Comparison of ENCODE assay signal across 12 mouse cellular contexts in genomic region chrX:139665829-139666228, GRCm38 (mm10). TPM values are rescaled to one million over a fixed set of nuclear protein-coding genes. Genes with fewer than 3 reads are reported as not detected.
A peak's percentile ranks its signal among the peaks of the same experiment; 100 is the strongest.
DNase-seq lines count a peak whose midpoint lies in the region; ATAC-seq and TF ChIP-seq lines count a peak whose summit lies in the region.
"Had no signal": no experiment of that assay in that cellular context is flagged by ENCODE, and none has a peak within 500 bp of the region (broad histone marks: within the 10 kb centered on the region; RNA-seq: fewer than 3 reads in every experiment).

No protein-coding gene starts in this region.

- no peaks in the 10 kb centered on the region for H3K9me3 ChIP-seq in liver, embryonic 12.5 days (replicated peaks)
- H3K9me3 ChIP-seq in CH12.LX (replicated peaks; ENCODE audit: low read length), result no peaks in the 10 kb centered on the region
- H3K9me3 ChIP-seq: stomach, embryonic 15.5 days had no signal

- no peak overlapping the region for H3K4me3 ChIP-seq in gastrocnemius, adult 2 months
- H3K4me3 ChIP-seq in liver, adult 2 months (ENCODE audit: insufficient read depth, low read depth, low read length), result no peak overlapping the region
- H3K4me3 ChIP-seq in liver, embryonic 12.5 days, result no peak overlapping the region
- H3K4me3 ChIP-seq in CH12.LX (replicated peaks in 1 of 3; ENCODE audit: low read depth in 2 of 3, low read length in 2 of 3, poor library complexity in 1 of 3), result no peak overlapping the region
- H3K4me3 ChIP-seq: stomach, embryonic 15.5 days had no signal

- H3K9ac ChIP-seq in liver, adult 2 months (ENCODE audit: low read depth, low read length), result no peak overlapping the region
- H3K9ac ChIP-seq in liver, embryonic 12.5 days, result no peak overlapping the region
- H3K9ac ChIP-seq in CH12.LX (ENCODE audit: insufficient read depth, low read depth), result no peak overlapping the region
- H3K9ac ChIP-seq: stomach, embryonic 15.5 days had no signal

- TF ChIP-seq POLR2A in liver, adult 2 months (IDR thresholded peaks at IDR 0.05; ENCODE audit: extremely low read depth, insufficient read depth, low read length), result no peak
- no peak for TF ChIP-seq POLR2A in CH12.LX (IDR thresholded peaks at IDR 0.05; ENCODE audit: low read depth, low read length)

- H3K27ac ChIP-seq in gastrocnemius, adult 2 months, result no peak overlapping the region
- H3K27ac ChIP-seq in liver, adult 2 months (replicated peaks; ENCODE audit: insufficient read depth, low read depth, low read length), result no peak overlapping the region
- no peak overlapping the region for H3K27ac ChIP-seq in liver, embryonic 12.5 days
- no peak overlapping the region for H3K27ac ChIP-seq in CH12.LX (ENCODE audit: insufficient read depth, low read depth)
- H3K27ac ChIP-seq: stomach, embryonic 15.5 days had no signal

- no peak overlapping the region for H3K4me2 ChIP-seq in liver, embryonic 12.5 days
- H3K4me2 ChIP-seq in CH12.LX (ENCODE audit: insufficient read depth, low read depth, poor library complexity, severe bottlenecking), result no peak overlapping the region
- H3K4me2 ChIP-seq: liver, embryonic 11.5 days; stomach, embryonic 15.5 days had no signal

- no peaks in the 10 kb centered on the region; the same call in 1 of the 2 replicates for H3K36me3 ChIP-seq in liver, adult 2 months (ENCODE audit: control insufficient read depth, insufficient read depth, low read length)
- no peaks in the 10 kb centered on the region for H3K36me3 ChIP-seq in liver, embryonic 12.5 days
- no peaks in the 10 kb centered on the region for H3K36me3 ChIP-seq in CH12.LX (replicated peaks in 1 of 2; ENCODE audit: control insufficient read depth in 1 of 2, insufficient read depth in 1 of 2, low read length in 1 of 2)
- H3K36me3 ChIP-seq: stomach, embryonic 15.5 days had no signal

- in situ Hi-C loops in CH12.LX (cut with MboI; ENCODE audit: low pct_ligation_motif_present, low pct_unique_long_range_greater_than_20kb, low sequenced_read_pairs), result no loop called here

- TF ChIP-seq CTCF in gastrocnemius, adult 2 months (IDR thresholded peaks at IDR 0.05), result peak; percentile 53
- TF ChIP-seq CTCF in liver, adult 2 months (IDR thresholded peaks at IDR 0.05; ENCODE audit: low read depth, low read length), result peak; percentile 20
- peak in 1 of 2 experiments; percentile 66; a peak in 2 of 4 replicates for TF ChIP-seq CTCF in CH12.LX (conservative IDR thresholded peaks at IDR 0.05 in 1 of 2, IDR thresholded peaks at IDR 0.05 in 1 of 2; ENCODE audit: low read depth in 2 of 2, low read length in 2 of 2)

- TF ChIP-seq RAD21 in CH12.LX (IDR thresholded peaks at IDR 0.05; ENCODE audit: low read depth, low read length), result peak; percentile 70

- no peaks in the 10 kb centered on the region for H3K79me2 ChIP-seq in liver, adult 2 months (ENCODE audit: control insufficient read depth, insufficient read depth, low read length)
- no peaks in the 10 kb centered on the region for H3K79me2 ChIP-seq in CH12.LX (replicated peaks; ENCODE audit: control insufficient read depth, extremely low read depth, insufficient read depth, poor library complexity, severe bottlenecking)

- intact Hi-C loops in gastrocnemius, adult 2 months (cut with DNase I), result no loop called here
- intact Hi-C loops in gastrocnemius, postnatal 14 days (cut with DNase I; ENCODE audit: low total_unique reads), result no loop called here

- no peak for DNase-seq in gastrocnemius, adult 2 months
- no peak for DNase-seq in gastrocnemius, postnatal 4 days (ENCODE audit: low spot score in 2 of 2)
- peak; percentile 33 for DNase-seq in liver, adult 2 months (ENCODE audit: extremely low read depth, low read depth, low spot score)
- peak; percentile 22 for DNase-seq in CH12.LX (ENCODE audit: extremely low read depth)
- DNase-seq in lung, postnatal 36 days, result peak; percentile 40
- no peak for DNase-seq in gastrocnemius, adult 8-10 months (ENCODE audit: low spot score in 2 of 2)
- no peak for DNase-seq in gastrocnemius, postnatal 14 days

- no peaks in the 10 kb centered on the region for H3K27me3 ChIP-seq in liver, adult 2 months (ENCODE audit: control insufficient read depth, insufficient read depth, low read length)
- H3K27me3 ChIP-seq in liver, embryonic 12.5 days (replicated peaks), result no peaks in the 10 kb centered on the region
- H3K27me3 ChIP-seq in CH12.LX (replicated peaks), result no peaks in the 10 kb centered on the region
- H3K27me3 ChIP-seq: stomach, embryonic 15.5 days had no signal

- no peaks in the 10 kb centered on the region for H3K4me1 ChIP-seq in liver, adult 2 months (ENCODE audit: control insufficient read depth, insufficient read depth, low read length)
- H3K4me1 ChIP-seq in liver, embryonic 12.5 days, result no peaks in the 10 kb centered on the region
- H3K4me1 ChIP-seq in CH12.LX (ENCODE audit: control insufficient read depth in 1 of 2, insufficient read depth in 2 of 2), result no peaks in the 10 kb centered on the region
- H3K4me1 ChIP-seq: stomach, embryonic 15.5 days had no signal

- no peak for ATAC-seq in liver, embryonic 12.5 days

- no peak for TF ChIP-seq EP300 in CH12.LX (IDR thresholded peaks at IDR 0.05; ENCODE audit: low read length)

- dilution Hi-C loops in CH12.LX (cut with MboI; ENCODE audit: extremely low pct_ligation_motif_present, extremely low pct_unique_long_range_greater_than_20kb, low sequenced_read_pairs), result no loop called here

- 80% methylated on average over 2 of the region's 2 CpGs for WGBS in liver, adult 2 months
- WGBS in liver, embryonic 12.5 days (ENCODE audit: insufficient replicate concordance), result 74% methylated on average over 2 of the region's 2 CpGs

TF ChIP-seq in CH12.LX, 34 proteins besides CTCF, POLR2A, EP300 and RAD21:
- TF ChIP-seq ZC3H11A (IDR thresholded peaks at IDR 0.05; ENCODE audit: low read depth, low read length) (peak; percentile 4; the same call in 1 of the 2 replicates), SMC3 (IDR thresholded peaks at IDR 0.05; ENCODE audit: low read depth, low read length) (peak; percentile 60), NRF1 (IDR thresholded peaks at IDR 0.05; ENCODE audit: low read depth, low read length) (no peak)
TF ChIP-seq in CH12.LX: peak in this region for 2.

RNA-seq across cellular contexts. Expression of gene Tbc1d8b, which starts 19.0 kb away (rescaled TPM):
- total RNA-seq in gastrocnemius, adult 2 months (2021), result 1 to 10 TPM; 4.4 to 4.6 TPM
- total RNA-seq in gastrocnemius, postnatal 4 days (2021), result 10 to 100 TPM in 1 of 2 experiments, 1 to 10 TPM in 1; 6.8 to 10.0 TPM
- total RNA-seq in liver, adult 2 months (2014; rRNA removed), result 15.0 and 16.1 TPM in 2 replicates
- 1.2 and 1.6 TPM in 2 replicates for polyA plus RNA-seq in liver, adult 2 months (2012; rRNA removed)
- polyA plus RNA-seq in liver, embryonic 12.5 days (2016; fragmentation: Nextera tagmentation; extraction: Ambion mirVana), result 0.91 TPM in 2 replicates
- 1.6 and 1.8 TPM in 2 replicates for total RNA-seq in CH12.LX (2012; rRNA removed)
- 2.3 and 3.1 TPM in 2 replicates for total RNA-seq in CH12.LX (2014; rRNA removed)
- polyA plus RNA-seq in CH12.LX (2012; ENCODE audit: insufficient read length, low read depth), result 2.1 and 2.2 TPM in 2 replicates
- 1 to 10 TPM; 3.3 to 6.1 (median 5.0) TPM for total RNA-seq in gastrocnemius, adult 8-10 months (2022)
- 1 to 10 TPM; 3.7 to 4.4 TPM for total RNA-seq in gastrocnemius, postnatal 14 days (2021)

RNA-seq across cellular contexts. Expression of gene Gm15013, which starts 48.5 kb away (rescaled TPM):
- total RNA-seq in gastrocnemius, adult 2 months (2021), result not detected
- total RNA-seq in gastrocnemius, postnatal 4 days (2021), result not detected
- not detected in 2 replicates for total RNA-seq in liver, adult 2 months (2014; rRNA removed)
- not detected in 2 replicates for polyA plus RNA-seq in liver, adult 2 months (2012; rRNA removed)
- 0.20 TPM in 1 of 2 replicates, not detected in the other for polyA plus RNA-seq in liver, embryonic 12.5 days (2016; fragmentation: Nextera tagmentation; extraction: Ambion mirVana)
- total RNA-seq in CH12.LX (2012; rRNA removed) (not detected in 2 replicates), CH12.LX (2014; rRNA removed) (0.82 and 0.87 TPM in 2 replicates)
- polyA plus RNA-seq in CH12.LX (2012; ENCODE audit: insufficient read length, low read depth), result 0.70 and 3.4 TPM in 2 replicates
- total RNA-seq in gastrocnemius, adult 8-10 months (2022), result not detected
- total RNA-seq in gastrocnemius, postnatal 14 days (2021), result not detected
- total RNA-seq: gastrocnemius, adult 18-20 months; heart, postnatal 10 days had no signal
- polyA plus RNA-seq: liver, embryonic 11.5 days had no signal

Comparison
In these comparisons a context has a peak if more than half of its experiments do, and no peak if none do; other contexts are left out.
1. DNase-seq: peak in liver, adult 2 months (single experiment), CH12.LX (single experiment) and lung, postnatal 36 days (single experiment); none in gastrocnemius, adult 2 months (single experiment), gastrocnemius, postnatal 4 days (0 of 2), gastrocnemius, adult 8-10 months (0 of 2) and gastrocnemius, postnatal 14 days (single experiment).